In the genomic region with DNA sequence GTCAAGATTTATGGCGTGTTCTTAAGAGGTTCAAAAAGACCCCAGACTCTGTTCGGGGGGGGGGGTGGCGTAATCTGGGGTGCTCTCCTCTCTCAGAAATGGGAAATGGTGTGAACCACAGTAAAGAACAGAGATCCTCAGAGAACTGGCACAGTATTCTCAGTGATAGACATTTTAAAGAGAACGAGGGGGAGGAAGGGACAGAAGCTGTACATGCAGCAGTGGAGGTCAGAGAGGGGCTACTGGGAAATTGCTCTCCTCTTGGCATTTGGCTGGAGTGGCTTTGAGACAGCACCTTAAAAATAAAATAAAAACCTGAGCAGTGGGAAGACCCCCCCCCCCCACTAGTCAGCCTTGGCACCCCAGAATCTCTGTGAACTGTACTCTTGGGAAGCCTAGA, we compare ENCODE assay signal across 28 mouse cellular contexts.
"Had no signal": no experiment of that assay in that cellular context is flagged by ENCODE, and none has a peak within 500 bp of the region (broad histone marks: within the 10 kb centered on the region; RNA-seq: fewer than 3 reads in every experiment).

No protein-coding gene starts in this region.

- H3K4me2 ChIP-seq: embryonic facial prominence, embryonic 12.5 days; embryonic facial prominence, embryonic 13.5 days; embryonic facial prominence, embryonic 15.5 days; forebrain, embryonic 12.5 days; forebrain, embryonic 13.5 days; forebrain, embryonic 15.5 days had no signal

- DNase-seq: cerebellum, adult 18-20 months; cerebellum, adult 2 months; cerebellum, adult 8-10 months; cerebellum, adult 9-10 months; cerebellum, adult 9-11 months; cerebellum, postnatal 10 days; cerebellum, postnatal 14 days; cerebellum, postnatal 25 days; cerebellum, postnatal 36 days; embryo, embryonic 11 days; forebrain, postnatal 0 days; gastrocnemius, adult 2 months; gastrocnemius, postnatal 10 days; gastrocnemius, postnatal 14 days; gastrocnemius, postnatal 25 days; gastrocnemius, postnatal 36 days; heart, adult 11 months had no signal

- ATAC-seq: forebrain, embryonic 13.5 days; forebrain, embryonic 14.5 days; forebrain, embryonic 15.5 days; forebrain, embryonic 16.5 days; forebrain, postnatal 0 days had no signal

- H3K4me3 ChIP-seq: embryonic facial prominence, embryonic 10.5 days; embryonic facial prominence, embryonic 12.5 days; embryonic facial prominence, embryonic 13.5 days; embryonic facial prominence, embryonic 15.5 days; erythroblast, embryonic 14.5 days; forebrain, embryonic 10.5 days; forebrain, embryonic 12.5 days; forebrain, embryonic 13.5 days; forebrain, embryonic 15.5 days; gastrocnemius, adult 2 months had no signal

- H3K9me3 ChIP-seq: embryonic facial prominence, embryonic 10.5 days; embryonic facial prominence, embryonic 12.5 days; embryonic facial prominence, embryonic 13.5 days; embryonic facial prominence, embryonic 15.5 days; forebrain, embryonic 10.5 days; forebrain, embryonic 12.5 days; forebrain, embryonic 13.5 days; forebrain, embryonic 15.5 days had no signal

- H3K36me3 ChIP-seq: embryonic facial prominence, embryonic 10.5 days; embryonic facial prominence, embryonic 12.5 days; embryonic facial prominence, embryonic 13.5 days; embryonic facial prominence, embryonic 15.5 days; forebrain, embryonic 10.5 days; forebrain, embryonic 12.5 days; forebrain, embryonic 15.5 days had no signal

- H3K27ac ChIP-seq: embryonic facial prominence, embryonic 10.5 days; embryonic facial prominence, embryonic 12.5 days; embryonic facial prominence, embryonic 13.5 days; embryonic facial prominence, embryonic 15.5 days; forebrain, embryonic 10.5 days; forebrain, embryonic 12.5 days; forebrain, embryonic 13.5 days; forebrain, embryonic 15.5 days; gastrocnemius, adult 2 months had no signal

- H3K9ac ChIP-seq: embryonic facial prominence, embryonic 12.5 days; embryonic facial prominence, embryonic 13.5 days; embryonic facial prominence, embryonic 15.5 days; forebrain, embryonic 12.5 days; forebrain, embryonic 13.5 days; forebrain, embryonic 15.5 days; forebrain, postnatal 0 days had no signal

- H3K27me3 ChIP-seq: embryonic facial prominence, embryonic 12.5 days; embryonic facial prominence, embryonic 13.5 days; embryonic facial prominence, embryonic 15.5 days; forebrain, embryonic 13.5 days; forebrain, embryonic 15.5 days had no signal

- H3K4me1 ChIP-seq: embryonic facial prominence, embryonic 15.5 days; forebrain, embryonic 13.5 days; forebrain, embryonic 15.5 days had no signal
